Mouse (Mus musculus): Measurements from ENCODE around the gene Gkn3. TPM values are rescaled to one million over a fixed set of nuclear protein-coding genes. Genes with fewer than 3 reads are reported as not detected.
A peak's percentile ranks its signal among the peaks of the same experiment; 100 is the strongest.

Gene Gkn3
- polyA plus RNA-seq, 2 experiments, result 1.6 to 3.0 TPM

DNA sequence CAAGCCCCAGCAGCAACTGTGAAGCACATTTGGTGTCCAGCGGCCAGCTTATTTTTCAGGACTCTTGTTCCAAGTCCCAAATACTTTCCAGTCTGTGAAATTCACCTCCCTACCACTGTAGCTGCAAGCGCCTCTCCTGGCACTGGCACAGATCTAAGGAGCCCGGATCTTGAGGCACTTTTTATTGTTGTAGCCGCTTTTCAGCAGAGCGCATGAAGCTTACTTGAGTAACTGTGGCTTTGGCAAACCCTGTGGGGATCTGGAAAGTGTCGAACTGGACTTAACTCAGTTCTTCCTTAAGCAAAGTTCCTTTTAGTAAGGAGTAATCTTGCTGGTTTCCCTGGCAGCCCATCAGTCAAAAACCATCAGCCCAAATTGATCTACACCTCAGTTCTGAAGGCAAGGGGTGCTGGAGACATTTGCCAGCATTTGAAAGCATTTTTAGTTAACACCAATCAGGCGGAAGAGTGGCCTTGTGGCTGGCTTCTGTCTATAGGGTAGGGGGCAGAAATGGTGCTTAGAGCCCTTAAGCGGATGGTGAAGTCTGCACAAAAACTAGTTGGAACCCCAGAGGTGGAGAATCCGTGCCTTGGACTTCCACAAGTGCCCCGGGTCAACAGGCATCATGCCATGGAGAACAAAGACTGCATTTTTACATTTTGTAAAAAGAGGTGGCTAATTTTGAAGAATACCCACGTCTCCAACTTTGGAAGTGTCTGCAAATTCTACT, 54.2 kb downstream of the Gkn3 start:
- Histone ChIP-seq H3K36me3 (ENCODE audit: control insufficient read depth, insufficient read depth, low read length) (no peaks in the 10 kb centered on the region), H3K4me2 (replicated peaks; ENCODE audit: low read depth, low read length, severe bottlenecking) (peak overlapping the region; percentile 75), H3K9ac (ENCODE audit: low read depth, low read length, severe bottlenecking) (peak overlapping the region; percentile 98), H3K4me3 (replicated peaks; ENCODE audit: low read length) (peak overlapping the region; percentile 88), H3K27ac (replicated peaks; ENCODE audit: low read depth, low read length) (peak overlapping the region; percentile 97), H3K27me3 (ENCODE audit: control insufficient read depth, insufficient read depth, low read length) (no peaks in the 10 kb centered on the region), H3K4me1 (ENCODE audit: control insufficient read depth, insufficient read depth, low read length) (peaks cover 25% of the 10 kb centered on the region), H3K9me3 (ENCODE audit: control insufficient read depth, low read length) (no peaks in the 10 kb centered on the region)
- DNase-seq (ENCODE audit: low spot score) (peak; percentile 80), ATAC-seq (ENCODE audit: low FRiP score, low read depth) (peak; percentile 60)
- TF ChIP-seq POLR2A (IDR thresholded peaks at IDR 0.05; ENCODE audit: borderline replicate concordance, extremely low read depth, insufficient read depth, insufficient read length), result peak; percentile 36; the same call in 1 of the 2 replicates
- WGBS, result 3% methylated on average over 11 of the region's 11 CpGs

Other genes starting within 250 kb of the Gkn3 start
- 70.3 and 75.7 TPM in 2 replicates for gene Antxr1, start 53.1 kb downstream of the Gkn3 start, polyA plus RNA-seq (2012; rRNA removed)
- gene Antxr1, start 53.1 kb downstream of the Gkn3 start, polyA plus RNA-seq (2014; fragmentation: Nextera tagmentation; extraction: Ambion mirVana), result 33.8 and 39.2 TPM in 2 replicates
- gene Gkn1, start 38.0 kb downstream of the Gkn3 start, polyA plus RNA-seq (2012; rRNA removed), result 0.15 TPM in 1 of 2 replicates, not detected in the other
- gene Gkn1, start 38.0 kb downstream of the Gkn3 start, polyA plus RNA-seq (2014; fragmentation: Nextera tagmentation; extraction: Ambion mirVana), result not detected in 2 replicates
- 0.09 and 0.35 TPM in 2 replicates for gene Gkn2, start 15.6 kb downstream of the Gkn3 start, polyA plus RNA-seq (2012; rRNA removed)
- gene Gkn2, start 15.6 kb downstream of the Gkn3 start, polyA plus RNA-seq (2014; fragmentation: Nextera tagmentation; extraction: Ambion mirVana), result not detected in 2 replicates
- gene Bmp10, start 40.1 kb upstream of the Gkn3 start, polyA plus RNA-seq (2012; rRNA removed), result 0.04 TPM in 1 of 2 replicates, not detected in the other
- not detected in 2 replicates for gene Bmp10, start 40.1 kb upstream of the Gkn3 start, polyA plus RNA-seq (2014; fragmentation: Nextera tagmentation; extraction: Ambion mirVana)
- 2.6 and 3.2 TPM in 2 replicates for gene Arhgap25, start 144.3 kb upstream of the Gkn3 start, polyA plus RNA-seq (2012; rRNA removed)
- 6.4 and 6.8 TPM in 2 replicates for gene Arhgap25, start 144.3 kb upstream of the Gkn3 start, polyA plus RNA-seq (2014; fragmentation: Nextera tagmentation; extraction: Ambion mirVana)
- 5.1 and 5.7 TPM in 2 replicates for gene Prokr1, start 201.8 kb upstream of the Gkn3 start, polyA plus RNA-seq (2012; rRNA removed)
- gene Prokr1, start 201.8 kb upstream of the Gkn3 start, polyA plus RNA-seq (2014; fragmentation: Nextera tagmentation; extraction: Ambion mirVana), result 4.4 and 4.7 TPM in 2 replicates